Mouse (Mus musculus) bone marrow macrophage, adult 2 months (primary cell): ENCODE measurements around the gene Gm42417.

Experiments used
- CTCF ChIP-seq: IDR thresholded peaks from 2 replicates; pipeline ENCODE4 v1.5.1; 2012; ENCODE audit warnings: low read depth, mild to moderate bottlenecking, low read length, moderate library complexity
- POLR2A ChIP-seq: IDR thresholded peaks from 2 replicates; pipeline ENCODE4 v1.6.1; 2012; ENCODE audit warnings: mild to moderate bottlenecking, low read depth, low read length, borderline replicate concordance

DNA sequence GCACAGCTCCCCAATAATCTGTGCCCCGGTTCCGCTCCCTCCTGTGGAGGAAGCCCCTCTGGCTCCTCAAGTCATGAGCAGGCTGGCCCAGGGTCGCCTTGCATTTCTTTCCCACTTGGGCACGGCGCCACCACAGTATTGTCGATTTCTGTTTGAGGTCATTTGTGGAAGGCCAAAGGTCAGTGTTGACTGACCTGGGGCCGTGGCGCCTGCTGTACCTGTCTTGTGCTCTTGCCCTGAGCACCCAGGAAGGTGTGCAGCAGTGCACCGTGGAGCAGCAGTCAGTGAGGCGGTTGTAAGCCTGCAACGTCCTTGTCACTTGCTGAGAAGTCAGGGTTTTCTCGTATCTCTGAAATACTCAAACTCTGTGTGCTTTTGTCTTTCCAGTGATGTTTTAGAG lies 13.5 kb downstream of the Gm42417 start:
- TF ChIP-seq CTCF (no peak), POLR2A (no peak)
